Mouse (Mus musculus) lung, postnatal 4 days (tissue): ENCODE measurements around the gene Grk3.

Experiments used
- DNase-seq, 2 experiments: peaks; one replicate each; pipeline ENCODE4 v3.0.0; 2021

Gene Grk3

DNA sequence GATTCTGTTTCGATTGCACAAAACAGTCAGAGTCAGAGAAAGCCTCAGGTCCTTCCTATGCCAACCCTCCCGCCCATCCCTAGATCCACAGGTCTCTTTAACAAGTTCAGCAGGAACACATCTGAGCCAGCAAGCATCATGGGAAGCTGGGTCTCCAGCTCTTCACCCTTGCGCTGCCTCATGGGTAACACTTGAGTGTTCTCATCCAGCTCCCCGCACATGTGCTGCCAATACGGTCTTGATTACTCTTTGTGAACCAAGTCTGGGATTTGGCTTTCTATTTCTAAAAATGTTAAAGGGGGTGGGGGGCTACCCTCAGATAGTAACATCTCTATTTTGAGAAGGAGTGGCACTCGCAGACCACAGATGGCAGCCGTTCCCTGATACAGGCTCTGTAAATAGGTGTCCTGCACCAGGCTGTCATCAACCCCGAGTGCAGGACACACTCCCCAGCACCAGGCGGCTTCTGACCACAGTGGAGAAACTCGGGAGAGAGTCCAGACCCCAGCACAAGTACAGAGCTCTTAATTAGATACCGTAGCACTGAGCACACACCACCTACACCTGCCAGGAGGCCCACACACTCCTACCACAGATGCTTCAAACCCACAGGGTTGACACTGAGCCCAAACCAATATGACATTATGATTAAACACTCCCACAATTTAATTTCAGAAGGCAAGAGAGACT lies 82.6 kb downstream of the Grk3 start:
- no peak for DNase-seq

DNA sequence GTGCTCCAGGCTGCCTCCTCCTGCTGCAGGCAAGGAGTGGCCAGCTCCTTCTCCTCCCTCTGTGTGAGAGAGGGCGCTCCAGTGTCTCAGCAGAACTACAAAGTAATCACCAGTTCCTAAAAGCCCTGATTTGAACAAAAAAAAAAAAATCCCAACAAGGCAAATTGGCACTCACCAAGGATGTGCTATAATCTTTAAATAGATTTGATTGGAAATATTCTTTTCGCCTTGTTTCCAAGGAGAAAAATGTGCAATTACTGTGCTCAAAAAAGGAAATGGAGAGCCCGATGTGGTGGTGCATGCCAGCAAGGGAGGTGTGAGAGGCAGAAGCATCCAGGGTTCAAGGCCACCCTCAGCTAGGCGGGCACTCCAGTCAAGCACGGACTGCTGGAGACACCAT lies 83.7 kb downstream of the Grk3 start:
- DNase-seq: no peak

DNA sequence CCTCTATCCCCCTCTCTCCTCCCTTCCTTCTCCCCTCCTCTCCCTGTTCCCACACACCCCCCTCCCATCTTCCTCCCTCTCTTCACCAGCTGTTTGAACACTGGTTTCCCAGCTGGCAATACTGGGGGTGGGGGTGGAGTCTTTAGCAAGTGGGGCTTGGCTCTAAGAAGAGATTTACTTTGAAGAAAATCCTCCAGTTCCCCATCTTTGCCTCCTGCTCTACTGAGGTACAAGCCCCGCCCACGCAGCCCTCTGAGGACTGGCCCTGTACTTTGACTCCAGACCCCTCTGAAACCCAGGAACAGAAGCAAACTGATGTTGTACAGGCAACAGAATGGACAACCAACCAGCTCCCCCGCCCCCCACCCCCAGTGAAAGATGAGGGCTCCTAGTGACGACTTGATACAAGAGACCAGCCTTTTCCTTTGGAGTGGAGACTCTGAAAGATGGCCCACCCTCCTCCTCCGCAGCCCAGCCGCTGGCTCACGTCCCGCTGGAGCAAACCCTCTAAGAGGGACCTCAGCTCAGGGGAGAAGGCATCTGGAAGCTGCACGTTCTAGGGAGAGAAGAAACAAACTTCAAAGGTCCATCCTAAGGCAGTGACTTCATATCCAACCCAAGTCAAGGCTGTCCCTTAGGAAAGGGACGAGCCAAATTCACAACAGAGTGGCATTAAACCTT lies 87.2 kb downstream of the Grk3 start:
- DNase-seq: peak; percentile 24 to 53

DNA sequence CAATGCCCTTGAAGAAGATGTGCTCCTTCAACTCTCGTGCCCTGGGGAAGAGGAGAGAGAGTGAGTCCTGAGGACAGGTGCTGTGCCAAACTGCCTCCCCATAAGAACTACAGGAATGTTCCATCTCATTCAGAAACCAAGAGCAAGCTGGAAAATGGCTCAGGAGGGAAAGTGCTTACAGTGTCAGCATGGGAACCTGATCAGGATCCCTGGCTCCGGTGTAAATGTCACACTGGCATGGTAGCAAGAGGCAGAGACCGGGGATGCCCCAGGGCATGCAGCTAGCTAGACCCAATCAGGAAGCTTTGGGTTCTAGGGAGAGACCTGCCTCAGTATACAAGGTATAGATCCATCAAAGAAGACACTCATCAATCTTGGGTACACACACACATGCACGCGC lies 90.2 kb downstream of the Grk3 start:
- no peak for DNase-seq

DNA sequence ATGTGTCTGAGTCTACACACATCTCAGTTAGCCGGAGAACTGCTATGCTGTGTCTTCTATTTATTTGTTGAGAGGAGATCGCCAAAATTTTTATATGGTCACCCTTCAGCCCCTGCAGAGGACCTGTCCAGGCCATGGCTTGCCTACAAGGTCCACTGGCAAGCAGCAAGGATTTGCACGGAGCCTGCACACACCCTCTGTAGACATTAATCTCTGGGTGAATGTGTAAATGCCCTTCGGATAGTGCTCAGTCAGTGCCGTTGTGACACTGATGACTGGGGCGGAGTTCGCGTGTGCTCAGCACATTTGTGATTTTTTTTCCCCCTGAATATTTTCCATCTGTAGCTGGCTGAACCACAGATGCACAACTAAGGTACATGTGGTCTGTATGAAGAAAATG lies 90.8 kb downstream of the Grk3 start:
- no peak for DNase-seq

DNA sequence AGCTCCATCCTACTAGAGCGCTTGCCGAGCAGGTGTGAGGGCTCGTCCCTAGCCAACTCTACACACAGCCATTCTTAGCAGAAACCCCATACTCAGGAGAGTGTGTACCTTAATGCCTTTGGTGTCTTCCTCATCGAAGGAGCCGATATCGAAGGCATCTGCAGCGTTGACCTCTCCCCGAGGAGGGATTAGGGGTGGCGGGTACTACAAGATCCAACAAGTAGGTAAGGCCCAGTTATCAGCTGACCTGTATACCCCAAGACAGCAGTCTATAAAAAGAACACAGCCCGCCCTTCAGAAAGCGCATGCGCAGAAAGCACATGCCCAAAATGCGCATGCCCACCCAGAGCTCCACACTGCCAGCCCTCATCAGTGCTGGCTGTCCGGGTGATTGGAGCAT lies 91.8 kb downstream of the Grk3 start:
- no peak for DNase-seq

DNA sequence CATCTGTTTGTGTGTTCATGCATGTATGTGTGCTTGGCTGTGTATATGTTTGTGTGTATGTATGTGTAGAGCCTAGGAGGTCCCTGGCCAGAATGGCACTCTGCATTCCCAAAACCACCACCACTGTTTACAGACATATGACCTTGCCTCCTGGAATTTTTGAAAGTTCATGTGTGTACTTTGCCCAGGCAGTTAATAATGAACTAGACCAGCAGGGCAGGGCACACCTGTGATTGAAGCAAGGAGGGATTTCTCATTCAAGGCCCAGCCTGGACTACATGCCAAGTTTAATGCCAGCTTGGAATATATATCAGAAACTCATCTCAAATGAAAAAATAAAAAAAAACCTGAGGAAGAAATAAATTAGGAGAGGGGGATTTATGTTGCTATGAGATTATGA lies 93.7 kb downstream of the Grk3 start:
- no peak for DNase-seq

DNA sequence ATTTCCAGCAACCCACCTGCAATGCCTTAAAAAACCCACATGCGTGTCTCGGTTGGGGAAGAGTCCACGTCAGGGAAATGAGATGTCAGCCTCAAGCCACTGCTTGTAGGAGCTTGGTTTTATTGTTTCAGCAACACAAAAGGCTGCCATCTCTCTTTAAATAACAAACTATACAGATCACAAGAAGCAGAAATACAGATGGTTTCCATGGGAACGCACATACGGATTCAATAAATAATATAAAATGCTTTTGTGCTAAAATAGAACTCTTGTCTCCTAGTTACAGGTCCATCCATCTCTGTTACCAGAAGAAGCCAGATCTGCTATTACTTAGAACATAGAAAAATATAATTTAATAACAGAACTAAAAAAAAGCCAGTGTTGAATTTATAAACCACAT lies 105.2 kb downstream of the Grk3 start:
- no peak for DNase-seq

DNA sequence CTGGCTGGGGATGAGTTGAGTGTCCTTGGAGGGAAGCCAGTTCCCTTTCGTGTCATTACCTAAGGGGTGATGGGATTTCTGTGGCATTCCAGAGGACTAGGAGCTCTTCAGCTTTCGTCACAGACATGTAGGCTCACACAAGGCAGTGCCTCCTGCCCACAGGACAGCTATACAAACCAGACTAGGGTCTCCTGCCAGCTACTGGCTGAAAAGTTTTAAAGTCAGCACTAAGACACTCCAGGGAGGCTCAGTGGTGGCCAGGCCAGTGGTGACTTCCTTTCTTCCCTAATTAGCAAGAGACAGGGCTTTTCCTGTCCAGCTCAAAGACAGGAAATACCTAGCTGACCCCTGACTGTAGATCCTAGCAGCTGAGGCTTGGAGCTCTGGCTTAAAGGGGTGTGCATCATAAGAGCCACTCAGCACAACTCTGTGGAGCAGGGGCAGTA lies 107.4 kb downstream of the Grk3 start:
- DNase-seq: peak; percentile 10 to 49

DNA sequence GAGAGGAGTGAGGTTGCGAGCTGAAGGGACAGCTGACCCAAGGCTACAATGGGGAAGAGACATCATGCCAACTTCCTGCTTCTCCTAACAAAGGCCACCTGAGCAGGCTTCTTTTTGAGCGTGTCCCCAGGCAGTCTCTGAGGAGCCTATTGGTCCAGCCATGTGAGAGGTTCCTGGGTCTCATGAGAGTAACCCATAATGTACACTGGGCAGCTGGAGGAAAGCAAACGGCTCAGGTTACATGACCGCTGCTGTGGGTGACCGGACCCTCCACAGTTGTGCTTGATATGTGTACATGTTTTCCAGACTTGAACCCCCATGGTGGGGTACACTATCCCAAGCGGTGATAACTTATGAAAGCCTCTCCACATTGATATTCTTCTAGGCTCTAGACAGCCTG lies 108.1 kb downstream of the Grk3 start:
- no peak for DNase-seq

DNA sequence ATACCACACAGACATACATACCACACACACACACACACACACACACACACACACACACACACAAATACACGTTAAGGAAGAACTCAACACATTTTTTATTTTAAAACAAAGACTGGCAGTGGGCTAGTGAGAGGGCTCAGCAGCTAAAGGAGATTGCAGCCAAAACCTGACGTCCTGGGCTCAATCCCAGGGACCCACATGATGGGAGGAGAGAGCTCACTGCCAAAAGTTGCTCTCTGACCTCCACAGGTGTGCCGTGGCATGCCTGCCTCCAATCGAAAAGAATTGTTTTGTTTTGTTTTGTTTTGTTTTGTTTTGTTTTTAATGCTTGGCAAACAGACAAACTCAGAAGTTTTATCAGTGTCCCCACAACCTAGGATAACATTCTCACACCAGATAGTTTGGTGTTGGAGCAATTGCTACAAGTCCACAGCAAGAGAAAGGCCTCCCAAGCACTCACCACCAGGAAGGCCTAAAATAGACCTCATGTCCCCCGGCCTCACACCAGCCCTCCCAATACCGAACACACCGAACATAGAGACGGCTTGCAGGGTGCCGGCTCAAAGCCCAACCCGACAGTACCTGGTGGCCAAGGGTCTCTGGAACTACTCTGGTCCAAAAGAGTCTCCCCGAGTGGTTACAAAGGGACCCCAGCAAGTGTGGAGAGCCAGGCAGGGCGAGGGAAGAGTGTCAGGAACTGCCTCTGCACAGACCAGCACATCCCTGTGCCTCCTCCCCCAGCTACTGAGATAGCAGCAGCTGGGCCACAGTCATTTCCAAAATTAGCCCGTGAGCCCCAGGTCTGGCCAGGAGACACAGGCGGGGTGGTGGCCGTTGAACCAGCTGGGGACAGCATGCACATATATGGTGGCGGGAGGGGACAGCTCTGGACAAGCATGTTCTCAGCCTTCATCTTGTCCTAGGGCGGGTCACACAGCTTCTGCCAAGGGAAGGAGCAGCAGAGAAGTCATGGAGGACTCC lies 119.6 kb downstream of the Grk3 start, which contains the start of gene Myo18b:
Gene Myo18b (minus strand): TSS at position 689 of the 981 bp plus-strand sequence.
- no peak for DNase-seq

DNA sequence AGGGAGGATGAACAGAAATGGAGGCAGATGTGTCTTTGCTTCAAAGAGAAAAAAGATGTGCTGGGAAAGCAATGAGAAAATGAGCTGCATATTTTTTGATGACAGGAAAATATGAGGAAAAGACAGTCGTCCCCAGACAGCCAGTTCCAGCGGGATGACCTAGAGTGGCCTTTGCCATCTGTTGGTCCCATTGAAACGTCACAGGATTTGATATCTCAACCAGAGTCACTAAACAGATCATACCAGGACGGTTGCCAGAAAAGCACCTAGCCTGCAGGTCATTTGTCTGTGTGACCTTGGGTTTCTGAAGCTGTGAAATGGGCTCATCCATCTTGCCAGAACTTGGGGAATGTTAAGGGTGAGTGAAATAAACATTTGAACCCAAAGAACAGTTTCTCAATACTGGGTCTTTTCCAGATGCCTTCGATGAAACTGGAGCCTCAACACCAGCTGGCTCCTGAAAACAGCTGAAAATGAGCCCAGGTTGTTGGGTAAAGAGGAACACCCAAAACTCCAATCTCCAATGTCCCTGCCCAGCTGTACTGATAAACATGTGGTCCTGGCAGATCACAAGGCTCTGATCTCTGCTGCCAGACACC lies 122.0 kb downstream of the Grk3 start:
- DNase-seq: no peak

DNA sequence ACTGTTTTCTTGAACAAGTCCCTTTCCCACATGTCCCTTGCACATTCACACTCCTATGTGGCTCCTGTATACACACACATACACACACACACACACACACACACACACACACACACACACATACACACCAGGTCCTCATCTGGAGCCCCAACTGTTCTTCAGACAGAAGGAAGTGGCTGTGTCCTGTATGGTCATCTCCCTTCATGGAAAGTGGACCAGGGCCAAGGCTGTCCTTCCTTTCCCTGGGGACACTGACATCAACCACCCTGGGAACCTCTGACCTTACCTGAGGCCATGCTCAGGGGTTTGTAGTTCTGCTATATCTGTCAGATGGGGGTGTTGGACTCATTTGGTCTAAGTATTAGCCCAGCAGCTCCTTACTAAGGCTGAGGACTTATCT lies 123.2 kb downstream of the Grk3 start:
- no peak for DNase-seq

DNA sequence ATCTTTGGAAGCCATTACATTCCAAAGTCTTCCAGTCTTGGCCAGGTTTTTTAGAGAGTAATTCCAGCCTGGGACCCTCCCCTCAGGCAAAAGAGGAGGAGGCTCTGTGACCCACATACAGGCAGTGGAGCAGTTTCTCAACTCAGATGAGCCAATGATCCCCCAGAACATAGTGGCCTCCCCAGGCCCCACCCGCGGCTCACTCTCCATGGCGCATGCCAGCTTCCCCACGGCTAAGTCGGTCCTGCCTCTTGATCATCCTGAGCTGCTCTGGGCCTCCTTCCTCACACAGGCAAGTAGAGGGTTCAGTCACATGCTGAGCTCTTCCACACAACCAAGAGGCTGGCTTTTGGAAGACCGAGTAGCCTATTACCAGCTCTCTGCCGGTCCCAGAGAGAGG lies 126.9 kb downstream of the Grk3 start:
- no peak for DNase-seq

DNA sequence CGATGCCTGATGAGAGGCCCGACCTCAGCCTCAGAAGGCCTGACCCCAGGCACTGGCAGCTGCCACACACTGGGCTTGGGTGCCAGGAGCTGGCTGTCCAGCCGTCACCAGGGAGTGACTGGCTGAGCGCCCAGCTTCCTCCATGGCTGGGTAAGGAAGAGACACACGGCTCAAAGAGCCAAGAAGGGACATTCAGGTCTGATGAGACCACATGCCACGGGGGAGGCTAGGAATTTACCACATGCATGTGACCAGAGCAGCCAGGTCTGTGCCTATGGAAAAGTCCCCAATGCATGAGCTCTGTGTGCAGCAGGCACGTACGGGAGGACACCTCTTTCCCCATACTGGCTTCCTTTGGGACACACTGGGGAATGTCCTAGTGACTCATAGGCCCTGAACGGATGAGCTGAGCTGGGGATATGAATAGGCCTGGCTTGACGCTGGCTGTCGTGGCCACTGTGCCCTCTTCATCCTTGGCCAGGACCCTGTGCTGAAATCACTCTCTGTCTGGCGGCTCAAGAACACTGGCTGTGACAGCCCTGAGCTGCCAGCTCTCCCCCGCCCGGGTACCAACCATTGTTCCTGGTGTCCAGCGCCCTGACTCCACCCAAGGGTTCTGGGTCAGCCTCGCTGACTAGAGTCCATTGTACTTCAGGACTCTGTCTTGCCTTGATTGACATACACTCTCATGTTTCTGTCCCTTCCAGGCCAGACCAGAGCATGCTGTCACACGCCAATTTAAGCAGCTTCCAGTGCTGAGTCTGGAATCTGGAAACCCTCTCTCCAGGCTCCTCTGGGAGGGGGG lies 128.7 kb downstream of the Grk3 start:
- peak; percentile 38 to 71 for DNase-seq

DNA sequence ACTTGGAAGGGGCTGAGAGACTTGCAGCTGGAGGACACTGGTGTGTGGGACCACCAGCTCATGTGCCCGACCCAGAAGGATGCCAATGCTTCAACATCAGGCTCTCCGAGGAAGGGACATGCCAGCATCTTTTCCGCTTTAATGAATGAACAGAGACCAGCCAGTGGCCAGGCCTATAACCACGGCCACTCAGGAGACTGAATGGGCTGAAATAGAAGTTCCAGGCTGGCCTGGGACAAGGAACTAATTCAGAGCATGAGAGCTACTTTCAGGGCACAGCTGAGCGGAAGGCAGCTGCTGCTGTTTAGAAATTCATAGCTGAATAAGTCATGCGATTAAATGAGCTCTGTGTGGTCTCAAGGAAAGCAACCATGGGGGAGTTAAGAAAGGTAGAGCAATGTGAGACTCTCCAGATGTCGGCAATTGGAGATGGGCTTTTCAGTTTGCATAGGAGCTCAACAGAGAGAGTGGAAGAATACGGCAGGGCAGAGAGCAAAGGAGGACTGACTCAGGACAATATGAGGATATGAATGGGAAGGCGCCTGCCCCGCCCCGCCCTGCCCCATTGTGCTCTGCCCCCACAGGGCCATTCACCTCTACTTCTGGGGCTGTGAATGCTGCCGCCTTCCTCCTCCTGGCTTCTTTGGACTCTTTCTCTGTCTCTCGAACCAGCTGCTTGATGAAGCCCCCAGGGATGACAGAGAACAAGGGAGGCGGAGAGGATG lies 138.0 kb downstream of the Grk3 start:
- DNase-seq: no peak

DNA sequence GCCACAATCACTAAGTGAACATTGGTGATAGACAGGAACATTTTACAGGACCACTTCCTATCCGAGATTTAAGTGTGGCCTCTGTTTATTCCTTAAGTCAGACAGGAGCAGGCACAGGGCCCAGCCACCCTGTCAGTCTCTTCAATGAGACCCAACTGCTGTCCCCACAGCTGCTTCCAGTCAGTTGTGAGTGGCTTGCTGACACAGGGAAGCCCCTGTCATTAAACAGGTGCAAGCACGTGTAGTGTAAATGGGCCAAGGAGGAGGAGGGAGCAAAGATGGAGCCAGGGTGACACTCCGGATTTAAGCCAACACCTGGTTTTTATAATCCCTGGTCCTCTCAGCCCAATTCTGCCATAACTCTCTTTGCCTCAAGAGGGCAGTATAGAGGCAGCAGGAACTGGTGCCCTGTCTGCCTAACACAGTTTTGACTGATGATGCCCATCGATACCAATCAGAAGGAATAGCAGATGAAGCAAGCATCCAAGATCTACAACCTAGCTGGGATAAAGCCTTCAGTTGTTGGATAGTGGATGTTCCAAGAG lies 138.7 kb downstream of the Grk3 start:
- DNase-seq: peak in 1 of 2 experiments; percentile 55

DNA sequence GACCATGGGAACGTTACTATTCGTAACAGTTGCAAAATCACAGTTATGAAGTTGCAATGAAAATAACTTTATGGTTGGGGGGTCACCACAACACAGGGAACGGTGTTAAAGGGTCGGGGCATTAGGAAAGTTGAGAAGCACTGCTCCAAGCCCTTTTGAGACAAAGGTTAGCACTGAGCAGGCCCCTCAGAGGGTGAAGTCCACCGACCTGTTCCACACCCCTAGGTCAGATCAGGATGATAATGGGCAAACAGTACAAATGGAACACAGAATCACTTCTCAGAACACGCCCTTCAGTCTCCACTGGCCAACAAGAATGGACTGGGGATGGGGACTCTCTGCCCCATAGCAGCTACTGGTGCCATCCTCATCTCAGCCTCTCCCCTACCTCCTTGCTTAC lies 142.6 kb downstream of the Grk3 start:
- no peak for DNase-seq

DNA sequence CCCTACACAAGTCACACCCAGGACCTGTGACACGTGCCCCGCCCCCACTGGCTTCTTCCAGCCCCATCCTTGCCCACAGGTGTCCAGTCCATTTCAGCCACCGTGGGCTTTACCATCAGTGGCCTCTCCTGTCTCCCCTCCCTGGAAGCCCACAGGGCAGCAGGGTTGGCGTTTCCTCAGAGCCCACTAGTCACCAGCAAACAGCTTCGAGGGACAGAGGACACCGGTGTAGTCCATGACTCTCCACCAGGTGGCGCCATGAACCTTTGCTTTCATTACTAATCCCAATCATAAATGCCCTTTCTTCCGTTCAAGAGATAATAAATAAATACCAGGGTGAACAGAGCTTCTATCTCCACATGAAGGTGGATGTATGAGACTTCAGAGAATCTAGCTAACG lies 144.9 kb downstream of the Grk3 start:
- DNase-seq: peak; percentile 47 to 78

DNA sequence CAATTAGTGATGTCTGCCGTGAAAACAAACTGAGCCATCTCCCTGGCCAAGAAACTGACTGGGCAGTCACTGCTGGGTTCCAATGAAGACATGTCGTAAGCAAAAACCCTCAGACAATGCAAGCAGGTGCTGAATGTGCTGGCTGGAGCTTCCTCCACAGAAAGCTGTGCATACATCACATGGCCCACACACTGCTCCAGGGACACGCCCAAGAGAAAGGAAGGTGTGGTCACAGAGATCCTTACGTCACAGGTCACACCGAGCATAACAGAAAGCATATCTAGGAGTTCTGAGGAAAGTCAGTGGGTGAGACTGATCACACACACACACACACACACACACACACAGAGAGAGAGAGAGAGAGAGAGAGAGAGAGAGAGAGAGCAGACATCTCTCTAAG lies 147.0 kb downstream of the Grk3 start:
- DNase-seq: no peak

DNA sequence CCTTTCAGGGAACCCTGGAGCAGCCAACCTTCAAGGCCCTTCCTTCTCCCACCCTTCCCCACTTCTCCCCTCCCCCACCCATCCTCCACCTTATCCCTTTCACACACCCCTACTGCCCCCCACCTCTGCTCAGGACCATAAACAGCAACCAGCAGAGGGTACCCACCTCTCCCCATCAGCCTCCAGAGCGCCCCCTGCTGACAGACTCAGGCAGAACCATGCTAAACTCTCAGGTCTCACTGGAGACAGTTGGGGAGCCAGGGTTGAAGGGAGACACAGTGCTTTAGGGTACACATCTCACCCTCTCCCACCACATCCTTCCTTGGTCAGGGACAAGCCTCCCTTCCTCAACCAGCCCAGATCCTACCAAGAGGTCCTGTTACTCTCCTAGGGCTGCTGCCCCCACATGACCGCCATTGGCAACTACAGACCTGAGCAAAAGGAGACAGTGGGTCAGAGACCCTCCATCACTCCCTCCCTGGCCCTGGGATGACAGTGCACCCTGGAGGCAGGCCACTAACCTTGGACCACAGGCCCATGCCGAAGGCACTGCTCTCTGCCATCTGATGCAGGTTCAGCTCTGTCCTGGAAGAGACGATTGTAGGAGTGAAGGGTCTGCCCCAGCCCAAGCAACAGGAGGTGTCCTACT lies 150.7 kb downstream of the Grk3 start:
- peak in 1 of 2 experiments; percentile 47 for DNase-seq
